Mouse (Mus musculus): Measurements from ENCODE around the gene Hoxb4. TPM values are rescaled to one million over a fixed set of nuclear protein-coding genes. Genes with fewer than 3 reads are reported as not detected.

Gene Hoxb4
- polyA plus RNA-seq, 1 experiment from 2014 or later = 3.6 TPM

DNA sequence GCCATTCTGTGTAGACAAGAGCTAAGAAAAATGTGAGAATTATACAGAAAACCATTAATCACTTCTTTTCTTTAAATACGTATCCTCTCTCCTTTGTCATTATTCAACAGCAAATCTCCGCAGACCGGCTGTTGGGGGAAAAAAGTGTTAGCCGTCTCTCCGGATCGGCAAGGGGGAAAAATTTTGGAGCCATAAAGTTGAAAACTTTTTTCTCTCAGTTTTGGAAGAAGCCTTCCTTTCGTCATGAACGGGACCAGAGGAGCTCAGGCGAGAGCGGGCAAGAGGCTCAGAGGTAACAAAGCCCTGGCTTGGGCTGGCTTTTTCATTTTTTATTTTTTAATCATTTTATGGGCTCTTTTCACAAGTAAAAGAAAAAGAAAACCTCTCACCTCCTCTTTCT, 5.1 kb downstream of the Hoxb4 start, which contains the start of gene Hoxb3:
TSS of gene Hoxb3 (plus strand) at position 173 of the 400 bp plus-strand sequence.
- no peaks in the 10 kb centered on the region for H3K9me3 ChIP-seq (replicated peaks; ENCODE audit: low read length)
- no peaks in the 10 kb centered on the region for H3K27me3 ChIP-seq (ENCODE audit: insufficient read depth, low read length)
- peak within 1 kb of the TSS; percentile 22 for H3K4me3 ChIP-seq (replicated peaks; ENCODE audit: low read depth, low read length)
- no peak for ATAC-seq (replicated peaks; ENCODE audit: low FRiP score, low read depth)
- H3K36me3 ChIP-seq (ENCODE audit: insufficient read depth, low read length) = peaks cover 13% of the 10 kb centered on the region; the same call in 1 of the 2 replicates
- DNase-seq (ENCODE audit: low spot score) = no peak
- TF ChIP-seq CTCF (IDR thresholded peaks at IDR 0.05; ENCODE audit: low read depth) = no peak
- peak within 1 kb of the TSS; percentile 99 for H3K27ac ChIP-seq
- H3K9ac ChIP-seq (ENCODE audit: low read depth, low read length) = peak within 1 kb of the TSS; percentile 88
- H3K4me2 ChIP-seq (ENCODE audit: low read length) = peak within 1 kb of the TSS; percentile 96
- peaks cover 50% of the 10 kb centered on the region for H3K4me1 ChIP-seq (replicated peaks; ENCODE audit: insufficient read depth, low read length)
- 24% methylated on average over 10 of the region's 10 CpGs for WGBS

DNA sequence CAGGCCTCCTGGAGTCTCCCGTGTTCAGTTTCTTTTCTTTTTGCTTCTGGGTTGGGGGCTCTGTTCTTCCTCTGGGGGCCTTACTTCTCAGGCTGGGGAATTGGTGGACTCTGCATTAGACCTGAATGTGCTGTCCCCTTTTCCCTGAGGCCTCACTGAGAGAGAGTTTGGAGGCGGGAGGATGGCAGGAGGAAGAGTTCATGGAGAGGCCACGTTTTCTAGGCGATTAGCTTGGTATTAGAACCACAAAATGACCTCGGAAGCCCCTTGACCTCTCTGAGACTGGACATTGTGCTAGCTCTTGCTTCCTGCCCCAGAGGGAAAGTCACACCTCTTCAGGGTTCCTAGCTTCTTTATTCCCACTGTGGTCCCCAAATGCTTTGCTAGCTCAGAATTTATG, 6.1 kb downstream of the Hoxb4 start:
- 13% methylated on average over 5 of the region's 5 CpGs for WGBS
- Histone ChIP-seq H3K36me3 (ENCODE audit: insufficient read depth, low read length) (peaks cover 13% of the 10 kb centered on the region; the same call in 1 of the 2 replicates), H3K27ac (peak overlapping the region; percentile 99), H3K4me2 (ENCODE audit: low read length) (peak overlapping the region; percentile 96), H3K4me3 (replicated peaks; ENCODE audit: low read depth, low read length) (peak overlapping the region; percentile 7; the same call in 1 of the 2 replicates), H3K4me1 (replicated peaks; ENCODE audit: insufficient read depth, low read length) (peaks cover 54% of the 10 kb centered on the region), H3K9ac (ENCODE audit: low read depth, low read length) (peak overlapping the region; percentile 88), H3K27me3 (ENCODE audit: insufficient read depth, low read length) (no peaks in the 10 kb centered on the region), H3K9me3 (replicated peaks; ENCODE audit: low read length) (no peaks in the 10 kb centered on the region)
- no peak for ATAC-seq (replicated peaks; ENCODE audit: low FRiP score, low read depth)
- no peak for DNase-seq (ENCODE audit: low spot score)
- no peak for TF ChIP-seq CTCF (IDR thresholded peaks at IDR 0.05; ENCODE audit: low read depth)

DNA sequence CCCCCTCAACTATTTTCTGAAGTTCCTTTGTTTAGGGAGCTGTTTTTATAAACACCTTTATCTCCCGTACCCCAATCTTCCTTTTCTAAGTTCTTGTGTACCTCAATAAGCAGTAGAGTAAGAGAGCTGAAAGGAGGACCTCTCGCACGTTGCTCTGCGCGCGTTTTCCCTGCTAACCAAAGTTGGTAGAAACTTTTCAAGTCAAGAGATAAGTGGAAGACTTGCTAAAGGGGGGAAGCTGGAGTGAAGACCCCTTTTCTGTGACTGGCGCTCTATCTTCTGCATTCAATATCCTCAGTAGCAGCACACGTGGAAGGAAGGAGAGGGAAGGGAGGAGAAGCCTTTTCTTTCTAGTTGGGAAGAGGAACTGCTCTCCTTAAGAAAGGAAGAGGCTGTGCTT, 6.9 kb downstream of the Hoxb4 start:
- Histone ChIP-seq H3K4me2 (ENCODE audit: low read length) (peak overlapping the region; percentile 96), H3K27ac (peak overlapping the region; percentile 99), H3K4me1 (replicated peaks; ENCODE audit: insufficient read depth, low read length) (peaks cover 59% of the 10 kb centered on the region), H3K9ac (ENCODE audit: low read depth, low read length) (peak overlapping the region; percentile 88), H3K4me3 (replicated peaks; ENCODE audit: low read depth, low read length) (0 out of 2 replicates have a peak overlapping the region, but pooled peaks have one; percentile 8), H3K9me3 (replicated peaks; ENCODE audit: low read length) (no peaks in the 10 kb centered on the region), H3K27me3 (ENCODE audit: insufficient read depth, low read length) (no peaks in the 10 kb centered on the region), H3K36me3 (ENCODE audit: insufficient read depth, low read length) (peaks cover 12% of the 10 kb centered on the region; the same call in 1 of the 2 replicates)
- TF ChIP-seq CTCF (IDR thresholded peaks at IDR 0.05; ENCODE audit: low read depth) = no peak
- DNase-seq (ENCODE audit: low spot score) = no peak
- 22% methylated on average over 8 of the region's 8 CpGs for WGBS
- no peak for ATAC-seq (replicated peaks; ENCODE audit: low FRiP score, low read depth)

DNA sequence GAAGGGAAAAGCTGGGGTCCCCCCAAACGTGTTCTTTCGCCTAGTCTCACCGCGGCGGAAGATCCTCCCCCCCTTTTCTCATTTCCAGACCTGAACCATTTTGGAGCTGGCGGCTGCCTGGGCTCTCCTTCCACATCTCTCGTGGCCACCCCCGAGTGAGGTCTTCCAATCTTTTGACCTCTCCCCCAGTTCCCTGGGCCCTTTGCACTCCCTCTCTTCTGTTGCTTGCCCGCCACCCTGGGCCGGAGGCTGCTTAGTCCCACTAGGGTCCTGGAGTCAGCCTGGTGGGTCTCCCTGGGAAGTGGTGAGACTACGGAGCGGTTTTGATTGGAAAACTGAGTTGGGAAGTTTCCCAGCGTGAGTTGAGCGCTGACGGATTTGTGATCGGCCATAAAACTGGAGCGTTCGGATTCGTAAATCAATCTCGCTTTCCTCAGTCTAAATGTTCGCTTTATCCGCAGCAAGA, 7.7 kb downstream of the Hoxb4 start:
- H3K27ac ChIP-seq = peak overlapping the region; percentile 99
- peaks cover 12% of the 10 kb centered on the region; the same call in 1 of the 2 replicates for H3K36me3 ChIP-seq (ENCODE audit: insufficient read depth, low read length)
- ATAC-seq (replicated peaks; ENCODE audit: low FRiP score, low read depth) (no peak), DNase-seq (ENCODE audit: low spot score) (peak; percentile 83)
- peaks cover 67% of the 10 kb centered on the region for H3K4me1 ChIP-seq (replicated peaks; ENCODE audit: insufficient read depth, low read length)
- no peaks in the 10 kb centered on the region for H3K27me3 ChIP-seq (ENCODE audit: insufficient read depth, low read length)
- H3K4me2 ChIP-seq (ENCODE audit: low read length) = peak overlapping the region; percentile 96
- H3K4me3 ChIP-seq (replicated peaks; ENCODE audit: low read depth, low read length) = peak overlapping the region; percentile 8
- H3K9me3 ChIP-seq (replicated peaks; ENCODE audit: low read length) = no peaks in the 10 kb centered on the region
- 21% methylated on average over 22 of the region's 22 CpGs for WGBS
- H3K9ac ChIP-seq (ENCODE audit: low read depth, low read length) = peak overlapping the region; percentile 88
- no peak for TF ChIP-seq CTCF (IDR thresholded peaks at IDR 0.05; ENCODE audit: low read depth)

DNA sequence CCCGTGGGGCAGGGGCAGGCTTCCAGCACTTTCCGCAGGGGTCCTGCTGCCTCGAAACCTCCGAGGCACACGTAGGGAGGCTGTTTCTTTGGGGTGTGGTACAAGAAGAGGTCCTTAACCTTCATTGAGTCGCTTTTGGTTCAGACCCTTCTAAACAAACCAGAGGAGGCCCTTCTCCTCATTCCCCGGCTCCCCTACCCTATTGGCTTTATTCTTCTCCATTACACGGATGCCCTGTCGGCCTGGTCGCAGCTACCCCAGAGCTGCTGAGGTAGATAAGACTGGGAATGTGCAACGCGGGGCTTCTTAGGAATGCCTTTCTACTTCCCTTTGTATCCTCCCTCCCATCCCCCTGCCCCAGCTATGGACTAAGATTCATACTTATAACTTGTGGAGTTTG, 8.6 kb downstream of the Hoxb4 start:
- Histone ChIP-seq H3K36me3 (ENCODE audit: insufficient read depth, low read length) (peaks cover 12% of the 10 kb centered on the region; the same call in 1 of the 2 replicates), H3K27me3 (ENCODE audit: insufficient read depth, low read length) (no peaks in the 10 kb centered on the region), H3K4me3 (replicated peaks; ENCODE audit: low read depth, low read length) (peak overlapping the region; percentile 8; the same call in 1 of the 2 replicates), H3K27ac (peak overlapping the region; percentile 99), H3K4me2 (ENCODE audit: low read length) (peak overlapping the region; percentile 96), H3K9me3 (replicated peaks; ENCODE audit: low read length) (no peaks in the 10 kb centered on the region), H3K9ac (ENCODE audit: low read depth, low read length) (peak overlapping the region; percentile 88), H3K4me1 (replicated peaks; ENCODE audit: insufficient read depth, low read length) (peaks cover 74% of the 10 kb centered on the region)
- no peak for DNase-seq (ENCODE audit: low spot score)
- 33% methylated on average over 12 of the region's 12 CpGs for WGBS
- no peak for ATAC-seq (replicated peaks; ENCODE audit: low FRiP score, low read depth)
- no peak for TF ChIP-seq CTCF (IDR thresholded peaks at IDR 0.05; ENCODE audit: low read depth)

DNA sequence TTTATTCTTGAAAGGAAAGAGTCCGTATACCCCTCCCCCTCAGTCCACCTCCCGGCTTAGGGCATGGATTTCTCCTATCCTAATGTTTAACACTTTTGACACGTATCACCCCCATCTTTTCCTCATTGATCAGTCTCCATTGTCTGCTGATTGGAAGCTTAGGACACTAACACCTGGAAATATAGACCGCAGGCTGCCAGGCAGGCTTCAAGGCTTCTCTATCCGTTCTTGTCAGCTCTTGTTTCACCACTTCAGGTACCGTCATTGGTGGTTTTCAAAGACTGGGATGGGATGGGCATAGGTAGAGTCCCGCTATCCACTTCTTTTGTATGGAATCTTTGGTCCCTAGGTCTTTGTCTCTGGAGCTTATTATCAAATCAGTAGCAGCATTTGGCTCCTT, 9.1 kb downstream of the Hoxb4 start:
- peaks cover 12% of the 10 kb centered on the region; the same call in 1 of the 2 replicates for H3K36me3 ChIP-seq (ENCODE audit: insufficient read depth, low read length)
- H3K4me2 ChIP-seq (ENCODE audit: low read length) = peak overlapping the region; percentile 96
- DNase-seq (ENCODE audit: low spot score) = no peak
- peaks cover 75% of the 10 kb centered on the region for H3K4me1 ChIP-seq (replicated peaks; ENCODE audit: insufficient read depth, low read length)
- TF ChIP-seq CTCF (IDR thresholded peaks at IDR 0.05; ENCODE audit: low read depth) = no peak
- 43% methylated on average over 7 of the region's 7 CpGs for WGBS
- H3K9ac ChIP-seq (ENCODE audit: low read depth, low read length) = peak overlapping the region; percentile 88
- no peaks in the 10 kb centered on the region for H3K9me3 ChIP-seq (replicated peaks; ENCODE audit: low read length)
- peak overlapping the region; percentile 11 for H3K4me3 ChIP-seq (replicated peaks; ENCODE audit: low read depth, low read length)
- ATAC-seq (replicated peaks; ENCODE audit: low FRiP score, low read depth) = no peak
- peak overlapping the region; percentile 99 for H3K27ac ChIP-seq
- no peaks in the 10 kb centered on the region for H3K27me3 ChIP-seq (ENCODE audit: insufficient read depth, low read length)
